Mouse (Mus musculus): ENCODE measurements around the gene Dock10.

DNA sequence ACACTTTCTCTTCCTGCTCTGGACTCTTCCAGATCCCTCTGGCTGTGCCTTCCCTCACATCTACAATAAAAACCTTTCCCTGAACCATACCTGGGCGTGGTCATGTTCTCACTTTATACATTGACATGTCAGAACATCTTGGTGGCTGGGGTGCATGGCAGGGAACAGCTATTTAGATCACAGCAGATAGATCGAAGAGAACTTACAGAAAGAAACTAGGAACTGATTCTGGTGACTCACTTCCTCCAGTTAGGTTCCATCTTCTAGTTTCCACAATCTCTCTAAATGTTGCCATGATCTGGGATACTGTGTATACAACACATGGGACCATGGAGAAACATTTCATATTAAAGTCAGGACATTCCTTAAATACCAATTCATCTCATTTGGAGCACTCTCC is 304.4 kb downstream of the Dock10 start:
- TF ChIP-seq POLR2A (IDR thresholded peaks at IDR 0.05; ENCODE audit: insufficient read depth, low read depth, low read length) (no peak), CTCF (IDR thresholded peaks at IDR 0.05) (no peak)

All from heart, adult 2 months (tissue).